Mouse (Mus musculus) kidney, adult 2 months (tissue): ENCODE measurements at regions not wholly inside any gene's neighbourhood (a gene's known extent, or its start where the extent isn't known, plus 50 kb on each side); places are given as distances from the start of the nearest gene placed in this dataset.

Source experiments
- CTCF ChIP-seq: fragments of 200-500 bp; conservative IDR thresholded peaks from 2 replicates; pipeline ENCODE4 v1.5.1; 2011; ENCODE audit warnings: low read depth, mild to moderate bottlenecking, control low read depth, low read length, moderate library complexity, mixed read lengths; ENCODE audit not compliant: insufficient read depth, insufficient read length
- POLR2A ChIP-seq: fragments of 200-500 bp; IDR thresholded peaks from one replicate; pipeline ENCODE4 v1.6.1; 2011; ENCODE audit warnings: low read depth, low read length, control low read depth

DNA sequence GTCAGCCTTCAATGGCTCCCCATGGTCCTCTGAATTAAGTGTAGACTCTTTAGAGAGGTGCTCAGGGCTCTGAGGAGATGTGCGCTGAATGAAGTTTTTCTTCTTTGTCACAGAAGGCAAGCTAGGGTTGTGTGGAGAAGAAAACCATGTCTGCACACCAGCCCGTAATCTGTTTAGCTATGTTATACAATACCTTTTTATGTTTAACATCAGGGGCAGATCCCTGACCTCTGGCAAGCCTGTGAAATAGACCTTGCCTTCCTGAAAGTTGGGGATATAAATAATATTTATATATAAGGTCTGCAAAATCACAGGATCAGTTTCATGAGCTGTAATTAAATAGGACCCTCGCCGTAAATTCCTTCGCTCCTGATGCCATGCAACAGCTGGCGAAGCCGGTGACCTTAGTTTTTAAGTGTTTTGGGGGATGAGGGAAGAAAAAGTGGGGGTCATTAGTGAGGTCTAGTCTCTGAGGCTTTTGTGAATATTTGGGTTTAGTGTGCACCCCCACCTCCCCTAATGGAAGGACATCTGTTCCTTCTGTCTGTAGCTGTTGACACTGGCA lies 119.7 kb downstream of the Mtx2 start:
- TF ChIP-seq CTCF (no peak), POLR2A (no peak)
